In genomic region chr7:27166614-27167474, GRCm38 (mm10) we compare ENCODE assay signal across 8 mouse cellular contexts. TPM values are rescaled to one million over a fixed set of nuclear protein-coding genes. Genes with fewer than 3 reads are reported as not detected.
DNase-seq lines count a peak whose midpoint lies in the region; ATAC-seq and TF ChIP-seq lines count a peak whose summit lies in the region.

Egln2 (minus strand) TSS chr7:27166802.

- WGBS in heart, embryonic 11.5 days (ENCODE audit: insufficient replicate concordance): 2% methylated on average over 59 of the region's 61 CpGs
- WGBS in kidney, embryonic 16.5 days: under 1% methylated on average over 51 of the region's 61 CpGs
- under 1% methylated on average over 61 of the region's 61 CpGs for WGBS in liver, adult 2 months

- peaks cover 7% of the 10 kb centered on the region; the same call in 1 of the 2 replicates for H3K36me3 ChIP-seq in heart, embryonic 11.5 days (ENCODE audit: control insufficient read depth, insufficient read depth, low read length)
- peaks cover 26% of the 10 kb centered on the region for H3K36me3 ChIP-seq in kidney, embryonic 16.5 days (ENCODE audit: insufficient read depth, low read length)
- H3K36me3 ChIP-seq in liver, adult 2 months (ENCODE audit: control insufficient read depth, insufficient read depth, low read length): no peaks in the 10 kb centered on the region
- no peaks in the 10 kb centered on the region for H3K36me3 ChIP-seq in myocyte (ENCODE audit: control insufficient read depth, insufficient read depth)
- H3K36me3 ChIP-seq in splenic B cell, adult 2 months (ENCODE audit: control insufficient read depth, insufficient read depth, low read length, poor library complexity, severe bottlenecking): peaks cover 4% of the 10 kb centered on the region; the same call in 1 of the 2 replicates

- DNase-seq in B cell, adult 2 months: peak; percentile 94 to 96
- DNase-seq in brain, adult 2 months (ENCODE audit: low read depth, low spot score): peak; percentile 98
- DNase-seq in liver, adult 2 months (ENCODE audit: extremely low read depth, low read depth, low spot score): peak; percentile 96
- DNase-seq in splenic B cell, adult 2 months (ENCODE audit: low read depth, low spot score): peak; percentile 97

- H3K9me3 ChIP-seq in heart, embryonic 11.5 days (replicated peaks; ENCODE audit: control insufficient read depth, low read length): no peaks in the 10 kb centered on the region
- H3K9me3 ChIP-seq in kidney, embryonic 16.5 days (ENCODE audit: low read length): no peaks in the 10 kb centered on the region

- peak within 1 kb of the TSS; percentile 46 for H3ac ChIP-seq in myocyte (ENCODE audit: control insufficient read depth, insufficient read length)

- H3K4me2 ChIP-seq in heart, embryonic 11.5 days: peak within 1 kb of the TSS; percentile 82
- peak within 1 kb of the TSS; percentile 80 for H3K4me2 ChIP-seq in kidney, embryonic 16.5 days (replicated peaks; ENCODE audit: low read depth, low read length)
- peak within 1 kb of the TSS; percentile 99 for H3K4me2 ChIP-seq in myocyte (ENCODE audit: low read depth)

- peak within 1 kb of the TSS; percentile 98 for H3K27ac ChIP-seq in heart, embryonic 11.5 days (ENCODE audit: low read depth, low read length)
- peak within 1 kb of the TSS; percentile 99 for H3K27ac ChIP-seq in kidney, embryonic 16.5 days (ENCODE audit: low read length)
- peak within 1 kb of the TSS; percentile 95 for H3K27ac ChIP-seq in liver, adult 2 months (replicated peaks; ENCODE audit: insufficient read depth, low read depth, low read length)

- TF ChIP-seq CTCF in liver, adult 2 months (IDR thresholded peaks at IDR 0.05; ENCODE audit: low read depth, low read length): no peak

- peak within 1 kb of the TSS; percentile 78 for H3K4me3 ChIP-seq in heart, embryonic 11.5 days (ENCODE audit: low read depth, low read length)
- H3K4me3 ChIP-seq in kidney, embryonic 16.5 days (ENCODE audit: low read length): peak within 1 kb of the TSS; percentile 76
- peak within 1 kb of the TSS; percentile 72 for H3K4me3 ChIP-seq in liver, adult 2 months (ENCODE audit: insufficient read depth, low read depth, low read length)
- peak within 1 kb of the TSS; percentile 74 for H3K4me3 ChIP-seq in myocyte

- ATAC-seq in erythroblast, adult 5-6 weeks (replicated peaks; ENCODE audit: low FRiP score, poor library complexity, severe bottlenecking): peak; percentile 78
- peak; percentile 84 for ATAC-seq in heart, embryonic 11.5 days (replicated peaks; ENCODE audit: insufficient number of reproducible peaks, low FRiP score, low TSS enrichment)
- ATAC-seq in kidney, embryonic 16.5 days (ENCODE audit: low FRiP score, low TSS enrichment): peak; percentile 83

- H3K4me1 ChIP-seq in heart, embryonic 11.5 days (ENCODE audit: control insufficient read depth, insufficient read depth, low read length): peaks cover 31% of the 10 kb centered on the region
- peaks cover 43% of the 10 kb centered on the region for H3K4me1 ChIP-seq in kidney, embryonic 16.5 days (ENCODE audit: insufficient read depth, low read length)
- H3K4me1 ChIP-seq in liver, adult 2 months (ENCODE audit: control insufficient read depth, insufficient read depth, low read length): peaks cover 26% of the 10 kb centered on the region

- H3K79me2 ChIP-seq in liver, adult 2 months (ENCODE audit: control insufficient read depth, insufficient read depth, low read length): peaks cover 4% of the 10 kb centered on the region; the same call in 1 of the 2 replicates
- H3K79me2 ChIP-seq in myocyte (ENCODE audit: control insufficient read depth, insufficient read depth): peaks cover 12% of the 10 kb centered on the region

- 0 out of 2 replicates have a peak, but pooled peaks have one; percentile 54 for TF ChIP-seq POLR2A in liver, adult 2 months (IDR thresholded peaks at IDR 0.05; ENCODE audit: extremely low read depth, insufficient read depth, low read length)
- TF ChIP-seq POLR2A in myocyte (IDR thresholded peaks at IDR 0.05; ENCODE audit: insufficient read length, low read depth): peak; percentile 72

- no peaks in the 10 kb centered on the region for H3K27me3 ChIP-seq in heart, embryonic 11.5 days (ENCODE audit: control insufficient read depth, insufficient read depth, low read length)
- no peaks in the 10 kb centered on the region for H3K27me3 ChIP-seq in kidney, embryonic 16.5 days (ENCODE audit: insufficient read depth, low read length)
- no peaks in the 10 kb centered on the region for H3K27me3 ChIP-seq in liver, adult 2 months (ENCODE audit: control insufficient read depth, insufficient read depth, low read length)
- no peaks in the 10 kb centered on the region for H3K27me3 ChIP-seq in myocyte (ENCODE audit: control insufficient read depth, insufficient read depth, insufficient read length)
- H3K27me3 ChIP-seq in splenic B cell, adult 2 months (ENCODE audit: control insufficient read depth, insufficient read depth, low read length, poor library complexity, severe bottlenecking): no peaks in the 10 kb centered on the region

- peak within 1 kb of the TSS; percentile 93 for H3K9ac ChIP-seq in heart, embryonic 11.5 days (ENCODE audit: low read depth, low read length)
- peak within 1 kb of the TSS; percentile 94 for H3K9ac ChIP-seq in kidney, embryonic 16.5 days (replicated peaks; ENCODE audit: low read length)
- H3K9ac ChIP-seq in liver, adult 2 months (ENCODE audit: low read depth, low read length): peak within 1 kb of the TSS; percentile 89

TF ChIP-seq in myocyte, 11 proteins besides CTCF, POLR2A, EP300 and RAD21:
- TF ChIP-seq POLR2AphosphoS2 (IDR thresholded peaks at IDR 0.05; ENCODE audit: insufficient read length, low read depth): peak; percentile 91
- TF ChIP-seq CEBPB (IDR thresholded peaks at IDR 0.05; ENCODE audit: insufficient read depth, poor library complexity, severe bottlenecking): no peak
- peak; percentile 80 for TF ChIP-seq USF1 (IDR thresholded peaks at IDR 0.05; ENCODE audit: low read depth)

RNA-seq across cellular contexts. Expression of gene Egln2, which starts in this region (rescaled TPM):
- total RNA-seq in erythroblast, adult 5-6 weeks (2015; ENCODE audit: low replicate concordance): 1.3 and 7.7 TPM in 2 replicates
- 7.6 and 10.0 TPM in 2 replicates for total RNA-seq in erythroblast, adult 5-6 weeks (2017; ENCODE audit: low replicate concordance)
- 27.4 and 29.0 TPM in 2 replicates for polyA plus RNA-seq in heart, embryonic 11.5 days (2014; fragmentation: Nextera tagmentation; extraction: Ambion mirVana)
- polyA plus RNA-seq in kidney, embryonic 16.5 days (2015; fragmentation: Nextera tagmentation; extraction: Ambion mirVana): 75.4 and 76.9 TPM in 2 replicates
- total RNA-seq in liver, adult 2 months (2014; rRNA removed): 35.4 and 46.6 TPM in 2 replicates
- 98.2 and 99.3 TPM in 2 replicates for polyA plus RNA-seq in liver, adult 2 months (2012; rRNA removed)
- polyA plus RNA-seq in myocyte (2012; fragmentation: generic; extraction: Trizol): 61.4 TPM

Comparison
In these comparisons a context has a peak if more than half of its experiments do, and no peak if none do; other contexts are left out.
1. Peak in every context shown above with its lines: DNase-seq, ATAC-seq, H3K4me3 ChIP-seq and H3K27ac ChIP-seq.